Mouse (Mus musculus): ENCODE results near the gene Nt5m.

- TF ChIP-seq EP300 (IDR thresholded peaks at IDR 0.05; ENCODE audit: low read depth in 1 of 2, low read length in 2 of 2): no peak
- TF ChIP-seq CTCF (IDR thresholded peaks at IDR 0.05 in 2 of 3, conservative IDR thresholded peaks at IDR 0.05 in 1 of 3; ENCODE audit: control insufficient read depth in 1 of 3, insufficient read depth in 1 of 3, low read depth in 2 of 3, low read length in 3 of 3, poor library complexity in 1 of 3, severe bottlenecking in 1 of 3): no peak
- TF ChIP-seq POLR2A (IDR thresholded peaks at IDR 0.05; ENCODE audit: control insufficient read depth in 1 of 2, insufficient read depth in 1 of 2, low read depth in 1 of 2, low read length in 2 of 2, poor library complexity in 1 of 2): no peak
- no peak for TF ChIP-seq POLR2AphosphoS5 (IDR thresholded peaks at IDR 0.05; ENCODE audit: borderline replicate concordance, low read depth, low read length)
- no peak for TF ChIP-seq RAD21 (IDR thresholded peaks at IDR 0.05; ENCODE audit: low read depth, low read length)
- TF ChIP-seq MEF2A (IDR thresholded peaks at IDR 0.05; ENCODE audit: extremely low read depth, insufficient replicate concordance, low read depth, low read length, poor library complexity, severe bottlenecking): no peak
- no peak for TF ChIP-seq GABPA (IDR thresholded peaks at IDR 0.05; ENCODE audit: low read depth, low read length)
- no peak for TF ChIP-seq CHD2 (IDR thresholded peaks at IDR 0.05; ENCODE audit: low read length)
- TF ChIP-seq TBP (IDR thresholded peaks at IDR 0.05; ENCODE audit: low read depth, low read length): no peak
- TF ChIP-seq TCF12 (IDR thresholded peaks at IDR 0.05; ENCODE audit: low read depth, low read length): no peak
- TF ChIP-seq CHD1 (IDR thresholded peaks at IDR 0.05; ENCODE audit: low read depth, low read length): no peak
- no peak for TF ChIP-seq UBTF (IDR thresholded peaks at IDR 0.05; ENCODE audit: borderline replicate concordance, insufficient read depth, low read depth, low read length)
- no peak for TF ChIP-seq ZNF384 (IDR thresholded peaks at IDR 0.05; ENCODE audit: low read depth, low read length)
- no peak for TF ChIP-seq JUND (IDR thresholded peaks at IDR 0.05; ENCODE audit: low read depth, low read length)
These were observed 21.2 kb downstream of the Nt5m start for GRCm38 (mm10) chr11:59860467-59860866.

Data from MEL (cell line).